Mouse (Mus musculus) CD4-positive, CD25-positive, alpha-beta regulatory T cell (primary cell): ENCODE measurements around the gene Synpo2. TPM values are rescaled to one million over a fixed set of nuclear protein-coding genes. Genes with fewer than 3 reads are reported as not detected.

Experiments used
- polyA plus RNA-seq: library from polyadenylated mRNA; unstranded; fragments of 100-300 nt; shearing (Covaris generic); gene quantifications from one replicate; pipeline ENCODE4 v1.2.1, GENCODE M21; 2017

Gene Synpo2
- polyA plus RNA-seq: 0.04 TPM

DNA sequence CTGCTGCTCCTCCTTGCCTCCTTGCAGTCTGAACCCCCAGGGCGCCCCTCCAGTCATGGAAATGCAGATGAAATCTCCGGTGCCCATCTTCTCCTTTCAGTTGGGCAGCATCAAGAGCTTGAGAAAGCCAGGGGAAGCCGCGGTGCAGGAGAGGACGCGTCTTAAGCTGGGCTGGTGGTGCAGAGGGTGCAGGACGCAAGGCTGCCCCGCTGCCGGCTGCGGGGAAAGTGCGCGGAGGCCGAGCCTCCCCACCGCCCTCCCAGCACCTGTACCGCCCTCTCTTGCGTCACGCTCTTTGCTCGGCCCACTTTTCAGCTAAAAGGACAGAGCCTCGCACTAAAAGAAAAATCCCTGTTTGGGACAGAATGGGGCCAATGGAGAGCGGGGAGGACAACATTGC lies at the start of gene Synpo2:
TSS of gene Synpo2 (minus strand) at position 229 of the 400 bp plus-strand sequence.

DNA sequence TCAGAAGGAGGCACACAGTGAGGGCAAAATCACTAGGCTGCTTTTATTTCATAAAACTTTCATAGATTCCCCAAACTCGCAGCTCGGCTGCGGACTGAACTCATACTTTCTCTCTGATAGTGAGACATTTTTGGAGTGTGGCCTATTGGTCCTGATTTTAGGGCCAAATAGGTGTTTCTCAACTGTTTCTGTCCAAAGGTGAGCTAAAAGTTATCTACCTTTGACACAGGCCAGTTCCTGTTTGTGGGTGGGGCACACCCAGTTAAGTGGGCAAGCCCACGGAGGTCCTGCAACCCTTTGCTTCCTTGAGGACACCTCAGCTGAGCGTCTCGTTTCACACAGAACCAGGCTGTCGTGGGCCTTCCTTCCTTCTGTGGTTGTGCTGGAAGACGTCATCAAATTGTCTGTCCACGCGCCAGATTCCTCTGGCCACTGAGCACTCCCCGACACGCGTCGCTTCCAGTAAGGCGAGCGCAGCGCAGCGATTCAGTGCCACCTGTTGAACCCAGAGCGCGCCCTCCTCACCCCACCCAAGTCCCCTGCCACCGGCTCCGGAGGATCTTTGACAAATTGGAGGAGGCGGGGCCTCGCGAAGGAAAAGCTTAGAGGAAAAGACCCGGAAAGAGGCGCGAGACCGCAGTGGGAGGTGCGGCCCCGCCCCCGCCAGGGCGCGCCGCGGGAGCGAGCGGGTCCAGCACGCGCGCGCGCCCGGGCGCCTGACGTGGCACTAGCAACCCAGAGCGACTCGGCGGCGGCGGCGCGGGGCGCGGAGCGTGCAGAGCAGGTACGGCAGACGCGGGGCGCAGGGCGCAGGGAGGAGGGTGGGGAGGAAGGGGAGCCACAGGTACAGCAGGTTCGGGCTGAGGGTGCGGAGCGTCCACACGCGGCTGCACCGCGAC lies 31.1 kb upstream of the Synpo2 start, which contains the start of gene Sec24d:
TSS of gene Sec24d (plus strand) at position 703 of the 899 bp plus-strand sequence.

DNA sequence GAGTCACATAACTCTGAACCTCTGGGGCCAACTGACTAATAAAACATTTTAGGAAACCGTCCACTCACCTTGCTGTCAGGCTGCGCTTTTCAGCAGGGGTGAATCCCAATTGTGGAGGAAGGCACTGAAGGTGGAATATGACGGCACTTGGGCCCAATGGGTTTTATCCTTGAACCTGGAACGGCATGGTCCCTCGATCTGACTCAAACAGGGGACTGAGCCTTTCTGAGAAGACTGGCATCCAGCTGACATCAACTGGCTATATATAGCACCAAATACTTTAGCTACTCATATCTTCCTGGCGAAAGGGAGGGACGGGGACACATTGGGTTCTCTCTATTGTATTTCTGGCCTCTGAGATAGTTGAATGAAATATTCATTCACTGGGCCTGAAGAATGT lies 201.2 kb downstream of the Synpo2 start, which contains the start of gene Myoz2:
TSS of gene Myoz2 (minus strand) at position 264 of the 400 bp plus-strand sequence.

Other genes starting within 250 kb of the Synpo2 start
- gene Myoz2, start 201.1 kb downstream of the Synpo2 start, polyA plus RNA-seq: 0.12 TPM
- gene Sec24d, start 31.3 kb upstream of the Synpo2 start, polyA plus RNA-seq: 16.0 TPM
- gene Mettl14, start 150.0 kb upstream of the Synpo2 start, polyA plus RNA-seq: 20.7 TPM
- 1.1 TPM for gene Prss12, start 210.8 kb upstream of the Synpo2 start, polyA plus RNA-seq